ENCODE assay signal across 23 mouse cellular contexts in genomic region chr16:89071041-89071440, GRCm38 (mm10). TPM values are rescaled to one million over a fixed set of nuclear protein-coding genes. Genes with fewer than 3 reads are reported as not detected.
DNase-seq lines count a peak whose midpoint lies in the region; ATAC-seq and TF ChIP-seq lines count a peak whose summit lies in the region.
"Not testable (repeated sequence)": the region's sequence is repeated elsewhere in the genome, so short reads cannot be mapped to it uniquely, and the experiment has no call there.
"Had no signal": no experiment of that assay in that cellular context is flagged by ENCODE, and none has a peak within 500 bp of the region (broad histone marks: within the 10 kb centered on the region; RNA-seq: fewer than 3 reads in every experiment).

No protein-coding gene starts in this region.

- H3K9ac ChIP-seq in intestine, embryonic 14.5 days (ENCODE audit: low read length); limb, embryonic 14.5 days (ENCODE audit: low read depth, low read length, severe bottlenecking); neural tube, embryonic 11.5 days (ENCODE audit: low read length): not testable (repeated sequence)

- H3K4me3 ChIP-seq in intestine, embryonic 14.5 days (ENCODE audit: low read depth, low read length); limb, embryonic 14.5 days (replicated peaks; ENCODE audit: low read length); neural tube, embryonic 11.5 days (ENCODE audit: low read depth, low read length): not testable (repeated sequence)

- H3K4me1 ChIP-seq in intestine, embryonic 14.5 days (replicated peaks; ENCODE audit: control insufficient read depth, insufficient read depth, low read length); limb, embryonic 14.5 days (ENCODE audit: control insufficient read depth, insufficient read depth, low read length); neural tube, embryonic 11.5 days (ENCODE audit: control insufficient read depth, insufficient read depth, low read length): not testable (repeated sequence)

- WGBS in intestine, embryonic 14.5 days: 60% methylated on average over 2 of the region's 2 CpGs
- WGBS in limb, embryonic 14.5 days: 59% methylated on average over 2 of the region's 2 CpGs
- 69% methylated on average over 2 of the region's 2 CpGs for WGBS in neural tube, embryonic 11.5 days

- not testable (repeated sequence) for H3K27me3 ChIP-seq in intestine, embryonic 14.5 days (replicated peaks; ENCODE audit: control insufficient read depth, insufficient read depth, low read length); limb, embryonic 14.5 days (ENCODE audit: control insufficient read depth, insufficient read depth, low read length); neural tube, embryonic 11.5 days (ENCODE audit: control insufficient read depth, insufficient read depth, low read length)

- not testable (repeated sequence) for H3K27ac ChIP-seq in intestine, embryonic 14.5 days (ENCODE audit: low read depth); limb, embryonic 14.5 days (replicated peaks; ENCODE audit: low read depth, low read length); neural tube, embryonic 11.5 days (ENCODE audit: low read depth, low read length)

- peak; percentile 12 for DNase-seq in Muller cell, postnatal 12 days (ENCODE audit: inconsistent ontology term)
- peak; percentile 24 for DNase-seq in adrenal gland, postnatal 10 days
- peak; percentile 63 for DNase-seq in embryo, embryonic 10.5 days (ENCODE audit: low spot score)
- peak; percentile 75 for DNase-seq in forelimb bud, embryonic 11.5 days (ENCODE audit: low read depth, low spot score)
- peak; percentile 53 for DNase-seq in intestine, embryonic 14.5 days (ENCODE audit: low spot score)
- DNase-seq in limb, embryonic 14.5 days (ENCODE audit: low spot score): peak; percentile 65
- DNase-seq in neural tube, embryonic 11.5 days (ENCODE audit: low spot score): peak; percentile 14

- not testable (repeated sequence) for TF ChIP-seq POLR2A in limb, embryonic 14.5 days (IDR thresholded peaks at IDR 0.05; ENCODE audit: borderline replicate concordance, extremely low read depth, insufficient read depth, insufficient read length)

- H3K4me2 ChIP-seq in intestine, embryonic 14.5 days (ENCODE audit: low read length); limb, embryonic 14.5 days (replicated peaks; ENCODE audit: low read depth, low read length, severe bottlenecking); neural tube, embryonic 11.5 days (ENCODE audit: low read depth): not testable (repeated sequence)

- H3K36me3 ChIP-seq in intestine, embryonic 14.5 days (ENCODE audit: control insufficient read depth, insufficient read depth, low read length); limb, embryonic 14.5 days (ENCODE audit: control insufficient read depth, insufficient read depth, low read length); neural tube, embryonic 11.5 days (ENCODE audit: control insufficient read depth, insufficient read depth, low read length): not testable (repeated sequence)

- not testable (repeated sequence) for H3K9me3 ChIP-seq in intestine, embryonic 14.5 days (ENCODE audit: control insufficient read depth, low read length); limb, embryonic 14.5 days (ENCODE audit: control insufficient read depth, low read length); neural tube, embryonic 11.5 days (ENCODE audit: control insufficient read depth, low read length)

- ATAC-seq in intestine, embryonic 14.5 days (replicated peaks; ENCODE audit: low FRiP score, low TSS enrichment, low read depth); limb, embryonic 14.5 days (ENCODE audit: low FRiP score, low read depth); neural tube, embryonic 11.5 days (ENCODE audit: insufficient read depth, low FRiP score, low TSS enrichment): not testable (repeated sequence)

RNA-seq across cellular contexts. Expression of gene 1110025L11Rik, which starts 7.2 kb away (rescaled TPM):
- not detected for total RNA-seq in adrenal gland, postnatal 10 days (2021)
- not detected in 2 replicates for polyA plus RNA-seq in intestine, embryonic 14.5 days (2014; fragmentation: Nextera tagmentation; extraction: Ambion mirVana)
- not detected in 2 replicates for polyA plus RNA-seq in limb, embryonic 14.5 days (2012; rRNA removed)
- polyA plus RNA-seq in limb, embryonic 14.5 days (2014; fragmentation: Nextera tagmentation; extraction: Ambion mirVana): not detected in 2 replicates
- not detected in 2 replicates for polyA plus RNA-seq in neural tube, embryonic 11.5 days (2014; fragmentation: Nextera tagmentation; extraction: Ambion mirVana)
- total RNA-seq: adrenal gland, postnatal 36 days; common myeloid progenitor, adult 5-6 weeks; G1E; gastrocnemius, adult 8-10 months; granulocyte monocyte progenitor cell, adult 5-6 weeks; heart, postnatal 10 days; layer of hippocampus, adult 8-10 months; left cerebral cortex, postnatal 25 days; midbrain, postnatal 0 days had no signal
- polyA plus RNA-seq: forebrain, embryonic 12.5 days; frontal cortex, adult 2 months; G1E; heart, embryonic 11.5 days; hindbrain, embryonic 14.5 days; kidney, embryonic 16.5 days; liver, embryonic 11.5 days; midbrain, postnatal 0 days; stomach, postnatal 0 days had no signal

RNA-seq across cellular contexts. Expression of gene Krtap6-3, which starts 12.8 kb away (rescaled TPM):
- not detected for total RNA-seq in adrenal gland, postnatal 10 days (2021)
- not detected in 2 replicates for polyA plus RNA-seq in intestine, embryonic 14.5 days (2014; fragmentation: Nextera tagmentation; extraction: Ambion mirVana)
- not detected in 2 replicates for polyA plus RNA-seq in limb, embryonic 14.5 days (2012; rRNA removed)
- not detected in 2 replicates for polyA plus RNA-seq in limb, embryonic 14.5 days (2014; fragmentation: Nextera tagmentation; extraction: Ambion mirVana)
- polyA plus RNA-seq in neural tube, embryonic 11.5 days (2014; fragmentation: Nextera tagmentation; extraction: Ambion mirVana): not detected in 2 replicates
- total RNA-seq: adrenal gland, postnatal 36 days; common myeloid progenitor, adult 5-6 weeks; gastrocnemius, adult 8-10 months; granulocyte monocyte progenitor cell, adult 5-6 weeks; heart, postnatal 10 days; layer of hippocampus, adult 8-10 months; left cerebral cortex, postnatal 25 days; midbrain, postnatal 0 days had no signal
- polyA plus RNA-seq: forebrain, embryonic 12.5 days; frontal cortex, adult 2 months; G1E; heart, embryonic 11.5 days; hindbrain, embryonic 14.5 days; kidney, embryonic 16.5 days; liver, embryonic 11.5 days; midbrain, postnatal 0 days; stomach, postnatal 0 days had no signal

RNA-seq across cellular contexts. Expression of gene Krtap6-5, which starts 23.4 kb away (rescaled TPM):
- not detected for total RNA-seq in adrenal gland, postnatal 10 days (2021)
- polyA plus RNA-seq in intestine, embryonic 14.5 days (2014; fragmentation: Nextera tagmentation; extraction: Ambion mirVana): not detected in 2 replicates
- polyA plus RNA-seq in limb, embryonic 14.5 days (2012; rRNA removed): not detected in 2 replicates
- polyA plus RNA-seq in limb, embryonic 14.5 days (2014; fragmentation: Nextera tagmentation; extraction: Ambion mirVana): not detected in 2 replicates
- not detected in 2 replicates for polyA plus RNA-seq in neural tube, embryonic 11.5 days (2014; fragmentation: Nextera tagmentation; extraction: Ambion mirVana)
- total RNA-seq: adrenal gland, postnatal 36 days; common myeloid progenitor, adult 5-6 weeks; G1E; gastrocnemius, adult 8-10 months; granulocyte monocyte progenitor cell, adult 5-6 weeks; heart, postnatal 10 days; layer of hippocampus, adult 8-10 months; left cerebral cortex, postnatal 25 days; midbrain, postnatal 0 days had no signal
- polyA plus RNA-seq: forebrain, embryonic 12.5 days; frontal cortex, adult 2 months; G1E; heart, embryonic 11.5 days; hindbrain, embryonic 14.5 days; kidney, embryonic 16.5 days; liver, embryonic 11.5 days; midbrain, postnatal 0 days; stomach, postnatal 0 days had no signal

RNA-seq across cellular contexts. Expression of gene Gm10228, which starts 29.8 kb away (rescaled TPM):
- not detected for total RNA-seq in adrenal gland, postnatal 10 days (2021)
- not detected in 2 replicates for polyA plus RNA-seq in intestine, embryonic 14.5 days (2014; fragmentation: Nextera tagmentation; extraction: Ambion mirVana)
- not detected in 2 replicates for polyA plus RNA-seq in limb, embryonic 14.5 days (2012; rRNA removed)
- polyA plus RNA-seq in limb, embryonic 14.5 days (2014; fragmentation: Nextera tagmentation; extraction: Ambion mirVana): not detected in 2 replicates
- polyA plus RNA-seq in neural tube, embryonic 11.5 days (2014; fragmentation: Nextera tagmentation; extraction: Ambion mirVana): not detected in 2 replicates
- total RNA-seq: adrenal gland, postnatal 36 days; common myeloid progenitor, adult 5-6 weeks; G1E; gastrocnemius, adult 8-10 months; granulocyte monocyte progenitor cell, adult 5-6 weeks; heart, postnatal 10 days; layer of hippocampus, adult 8-10 months; left cerebral cortex, postnatal 25 days; midbrain, postnatal 0 days had no signal
- polyA plus RNA-seq: forebrain, embryonic 12.5 days; frontal cortex, adult 2 months; G1E; heart, embryonic 11.5 days; hindbrain, embryonic 14.5 days; kidney, embryonic 16.5 days; liver, embryonic 11.5 days; midbrain, postnatal 0 days; stomach, postnatal 0 days had no signal

RNA-seq across cellular contexts. Expression of gene Krtap6-1, which starts 39.5 kb away (rescaled TPM):
- total RNA-seq in adrenal gland, postnatal 10 days (2021): not detected
- not detected in 2 replicates for polyA plus RNA-seq in intestine, embryonic 14.5 days (2014; fragmentation: Nextera tagmentation; extraction: Ambion mirVana)
- not detected in 2 replicates for polyA plus RNA-seq in limb, embryonic 14.5 days (2012; rRNA removed)
- not detected in 2 replicates for polyA plus RNA-seq in limb, embryonic 14.5 days (2014; fragmentation: Nextera tagmentation; extraction: Ambion mirVana)
- polyA plus RNA-seq in neural tube, embryonic 11.5 days (2014; fragmentation: Nextera tagmentation; extraction: Ambion mirVana): not detected in 2 replicates
- total RNA-seq: adrenal gland, postnatal 36 days; common myeloid progenitor, adult 5-6 weeks; G1E; gastrocnemius, adult 8-10 months; granulocyte monocyte progenitor cell, adult 5-6 weeks; heart, postnatal 10 days; layer of hippocampus, adult 8-10 months; left cerebral cortex, postnatal 25 days; midbrain, postnatal 0 days had no signal
- polyA plus RNA-seq: forebrain, embryonic 12.5 days; frontal cortex, adult 2 months; G1E; heart, embryonic 11.5 days; hindbrain, embryonic 14.5 days; kidney, embryonic 16.5 days; liver, embryonic 11.5 days; midbrain, postnatal 0 days; stomach, postnatal 0 days had no signal

Comparison
In these comparisons a context has a peak if more than half of its experiments do, and no peak if none do; other contexts are left out.
1. DNase-seq: peak in every context shown above with its lines; median percentile 75 in forelimb bud, embryonic 11.5 days; 65 in limb, embryonic 14.5 days; 63 in embryo, embryonic 10.5 days; 53 in intestine, embryonic 14.5 days; 24 in adrenal gland, postnatal 10 days; 14 in neural tube, embryonic 11.5 days; 12 in Muller cell, postnatal 12 days.